Mouse (Mus musculus) telencephalon, adult 2 months (tissue): ENCODE results near the gene CK137956.

Experiments
- DNase-seq: peaks from one replicate; pipeline ENCODE4 v3.0.0-alpha.2; 2011; ENCODE audit warnings: low read depth, low spot score

The CK137956 gene

GRCm38 (mm10) chr4:127913551-127913950, 57.2 kb downstream of the CK137956 start:
- no peak for DNase-seq

GRCm38 (mm10) chr4:127907151-127907550, 63.6 kb downstream of the CK137956 start:
- no peak for DNase-seq

GRCm38 (mm10) chr4:127903954-127904353, 66.8 kb downstream of the CK137956 start:
- DNase-seq, result no peak

- DNase-seq, result no peak
Observed at GRCm38 (mm10) chr4:127900893-127901456, 69.8 kb downstream of the CK137956 start.

GRCm38 (mm10) chr4:127889071-127889470, 81.7 kb downstream of the CK137956 start:
- no peak for DNase-seq

GRCm38 (mm10) chr4:127878966-127879365, 91.8 kb downstream of the CK137956 start:
- no peak for DNase-seq
